Mouse (Mus musculus): Measurements from ENCODE around the gene Zmynd8. TPM values are rescaled to one million over a fixed set of nuclear protein-coding genes. Genes with fewer than 3 reads are reported as not detected.

Zmynd8 gene
- total RNA-seq, 2 experiments from 2014 or later: 33.7 to 53.0 TPM

DNA sequence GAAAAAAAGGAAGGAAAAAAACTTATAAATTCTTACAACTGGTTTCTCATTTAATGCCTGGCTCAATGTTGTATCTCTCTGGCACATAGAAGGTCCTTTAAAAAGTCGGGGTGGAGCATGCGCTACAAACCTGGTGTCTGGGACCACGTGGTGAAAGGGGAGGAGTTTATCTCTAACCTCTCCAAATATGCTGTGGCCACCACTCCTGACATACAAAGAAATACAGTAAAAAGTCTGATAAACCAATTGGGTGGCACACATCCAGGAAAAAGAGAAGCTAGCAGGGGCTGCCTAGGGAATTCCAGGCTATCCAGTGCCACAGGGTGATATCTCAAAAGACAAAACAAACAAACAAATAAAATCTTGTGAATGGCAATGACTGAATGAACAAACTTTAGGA lies 1.1 kb upstream of the Zmynd8 start:
- ATAC-seq (replicated peaks; ENCODE audit: poor library complexity, severe bottlenecking): no peak

DNA sequence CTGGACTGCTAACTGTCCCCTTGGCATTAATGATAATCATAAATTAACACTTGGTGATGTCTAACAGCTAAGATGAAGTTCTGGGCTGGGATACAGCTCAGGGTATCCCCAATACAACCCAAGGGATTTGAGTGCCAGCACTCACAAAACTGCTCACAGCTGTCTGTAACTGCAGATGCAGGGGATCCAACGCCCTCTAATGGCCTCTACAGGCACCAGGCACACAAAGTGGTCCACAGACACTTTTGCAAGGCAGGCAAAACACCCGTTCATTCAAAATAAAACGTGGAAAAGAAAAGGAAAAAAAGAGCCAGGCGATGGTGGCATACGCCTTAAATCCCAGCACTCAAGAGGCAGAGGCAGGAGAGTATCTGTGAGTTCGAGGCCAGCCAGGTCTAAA lies 658 bp upstream of the Zmynd8 start:
- no peak for ATAC-seq (replicated peaks; ENCODE audit: poor library complexity, severe bottlenecking)

GRCm38 (mm10) chr2:165896171-165896570 lies 2.6 kb downstream of the Zmynd8 start:
- no peak for ATAC-seq (replicated peaks; ENCODE audit: poor library complexity, severe bottlenecking)

DNA sequence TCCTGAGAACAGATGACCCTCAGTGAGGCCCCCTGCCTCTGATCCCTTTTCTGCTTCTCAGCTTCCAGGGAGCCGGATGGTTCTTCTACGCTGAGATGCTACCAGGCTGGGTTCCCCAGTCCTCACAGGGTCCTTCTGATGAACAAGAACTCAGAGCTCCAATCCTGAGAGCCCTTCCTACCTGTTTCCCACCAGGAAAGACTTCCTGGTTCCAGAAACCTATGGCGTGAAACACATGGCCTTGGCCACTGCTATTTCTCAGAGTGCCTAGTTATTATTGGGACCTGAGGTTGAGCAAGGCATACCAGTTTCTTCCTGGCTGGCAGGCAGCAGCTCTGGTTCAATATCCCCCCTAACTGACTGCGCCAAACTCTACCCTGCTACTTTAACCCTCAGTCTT lies 3.1 kb downstream of the Zmynd8 start:
- no peak for ATAC-seq (replicated peaks; ENCODE audit: poor library complexity, severe bottlenecking)

GRCm38 (mm10) chr2:165894533-165894932 lies 4.3 kb downstream of the Zmynd8 start:
- no peak for ATAC-seq (replicated peaks; ENCODE audit: poor library complexity, severe bottlenecking)

GRCm38 (mm10) chr2:165893232-165893631 lies 5.6 kb downstream of the Zmynd8 start:
- no peak for ATAC-seq (replicated peaks; ENCODE audit: poor library complexity, severe bottlenecking)

- peak; percentile 28; the same call in 1 of the 2 replicates for ATAC-seq (replicated peaks; ENCODE audit: poor library complexity, severe bottlenecking)
Measured at GRCm38 (mm10) chr2:165892626-165893025, 6.2 kb downstream of the Zmynd8 start.

- no peak for ATAC-seq (replicated peaks; ENCODE audit: poor library complexity, severe bottlenecking)
Measured at GRCm38 (mm10) chr2:165890401-165890800, 8.4 kb downstream of the Zmynd8 start.

DNA sequence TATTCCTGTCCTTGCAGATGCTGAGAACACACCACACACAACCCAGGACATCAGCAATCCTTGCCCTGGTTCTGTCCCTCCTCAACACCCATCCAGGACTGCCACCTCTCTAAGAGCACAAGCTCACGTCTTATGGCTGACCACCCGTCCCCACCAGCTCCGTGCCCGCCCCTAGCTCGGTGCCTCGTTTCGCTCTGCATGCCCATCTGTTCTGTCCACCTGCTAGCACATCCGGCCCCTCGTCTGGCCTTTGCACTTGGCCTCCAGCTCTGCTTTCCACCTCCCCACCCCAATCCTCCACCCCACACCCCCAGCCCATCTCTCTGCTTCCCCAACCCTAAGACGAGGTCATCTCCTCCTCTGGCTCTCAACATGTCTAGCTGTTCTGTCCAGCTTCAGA lies 8.9 kb downstream of the Zmynd8 start:
- ATAC-seq (replicated peaks; ENCODE audit: poor library complexity, severe bottlenecking): no peak

- ATAC-seq (replicated peaks; ENCODE audit: poor library complexity, severe bottlenecking): no peak
Measured at GRCm38 (mm10) chr2:165889266-165889665, 9.6 kb downstream of the Zmynd8 start.

GRCm38 (mm10) chr2:165888813-165889221 lies 10.0 kb downstream of the Zmynd8 start:
- peak; percentile 43 for ATAC-seq (replicated peaks; ENCODE audit: poor library complexity, severe bottlenecking)

DNA sequence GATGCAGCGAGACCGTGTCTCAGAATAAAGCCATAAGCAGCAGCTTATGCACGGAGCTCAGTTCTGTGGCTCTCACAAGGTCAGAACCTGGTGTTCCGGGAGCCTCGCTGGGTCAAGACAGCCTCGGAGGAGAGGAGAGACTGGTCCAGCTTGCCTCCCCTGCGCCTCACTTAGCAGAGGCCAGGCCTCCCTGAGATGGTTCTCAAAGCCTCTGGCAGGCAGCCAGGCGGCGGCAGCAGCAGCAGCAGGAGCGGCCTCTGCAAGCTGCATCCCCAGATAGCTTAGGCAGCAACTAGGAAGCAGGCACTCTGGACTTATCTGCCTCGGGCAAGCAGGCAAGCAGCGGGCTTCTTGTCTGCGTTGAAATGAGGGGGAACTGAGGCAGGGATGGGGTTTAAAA lies 10.4 kb downstream of the Zmynd8 start:
- peak; percentile 10; the same call in 1 of the 2 replicates for ATAC-seq (replicated peaks; ENCODE audit: poor library complexity, severe bottlenecking)

GRCm38 (mm10) chr2:165886857-165887628 lies 11.8 kb downstream of the Zmynd8 start:
- no peak for ATAC-seq (replicated peaks; ENCODE audit: poor library complexity, severe bottlenecking)

GRCm38 (mm10) chr2:165886482-165886856 lies 12.3 kb downstream of the Zmynd8 start:
- ATAC-seq (replicated peaks; ENCODE audit: poor library complexity, severe bottlenecking): no peak

- ATAC-seq (replicated peaks; ENCODE audit: poor library complexity, severe bottlenecking): no peak
Measured at GRCm38 (mm10) chr2:165885951-165886320, 12.9 kb downstream of the Zmynd8 start.

DNA sequence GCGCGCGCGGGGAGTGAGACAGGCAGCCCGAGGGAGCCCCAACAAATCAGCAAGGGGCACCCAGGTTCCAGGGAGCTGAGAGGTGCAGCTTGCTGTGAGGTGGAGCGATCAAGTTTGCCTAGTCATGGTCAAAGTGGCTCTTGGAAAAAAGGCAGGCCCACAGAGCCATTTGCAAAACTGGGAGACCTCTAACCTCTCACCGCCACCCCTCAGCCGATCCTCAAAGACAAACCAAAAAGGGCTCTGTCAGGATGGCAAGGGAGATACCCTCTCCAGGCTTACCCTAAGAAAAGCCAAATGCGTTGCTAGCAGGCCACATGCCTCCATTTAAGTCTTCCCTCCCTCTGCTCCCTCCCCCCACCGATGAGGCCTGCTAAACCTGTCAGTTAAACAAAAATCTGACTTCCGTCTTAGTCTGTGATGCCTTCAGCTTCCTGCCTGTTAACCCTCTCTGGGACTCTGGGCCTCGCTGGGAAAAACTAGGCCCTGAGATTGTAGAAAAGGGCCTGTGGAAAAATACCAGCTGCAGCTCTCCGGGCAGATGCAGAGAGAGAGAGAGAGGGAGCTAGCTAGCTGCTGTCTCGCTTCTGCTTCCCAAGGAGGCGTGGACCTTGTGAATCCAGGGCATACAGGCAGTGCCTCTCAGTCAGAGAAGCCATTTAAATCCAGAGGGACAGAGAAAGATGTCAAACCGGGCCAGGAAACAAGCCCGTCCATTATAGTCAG lies 13.4 kb downstream of the Zmynd8 start:
- ATAC-seq (replicated peaks; ENCODE audit: poor library complexity, severe bottlenecking): peak; percentile 12

- ATAC-seq (replicated peaks; ENCODE audit: poor library complexity, severe bottlenecking): peak; percentile 55
Measured at GRCm38 (mm10) chr2:165884577-165885224, 14.1 kb downstream of the Zmynd8 start.

DNA sequence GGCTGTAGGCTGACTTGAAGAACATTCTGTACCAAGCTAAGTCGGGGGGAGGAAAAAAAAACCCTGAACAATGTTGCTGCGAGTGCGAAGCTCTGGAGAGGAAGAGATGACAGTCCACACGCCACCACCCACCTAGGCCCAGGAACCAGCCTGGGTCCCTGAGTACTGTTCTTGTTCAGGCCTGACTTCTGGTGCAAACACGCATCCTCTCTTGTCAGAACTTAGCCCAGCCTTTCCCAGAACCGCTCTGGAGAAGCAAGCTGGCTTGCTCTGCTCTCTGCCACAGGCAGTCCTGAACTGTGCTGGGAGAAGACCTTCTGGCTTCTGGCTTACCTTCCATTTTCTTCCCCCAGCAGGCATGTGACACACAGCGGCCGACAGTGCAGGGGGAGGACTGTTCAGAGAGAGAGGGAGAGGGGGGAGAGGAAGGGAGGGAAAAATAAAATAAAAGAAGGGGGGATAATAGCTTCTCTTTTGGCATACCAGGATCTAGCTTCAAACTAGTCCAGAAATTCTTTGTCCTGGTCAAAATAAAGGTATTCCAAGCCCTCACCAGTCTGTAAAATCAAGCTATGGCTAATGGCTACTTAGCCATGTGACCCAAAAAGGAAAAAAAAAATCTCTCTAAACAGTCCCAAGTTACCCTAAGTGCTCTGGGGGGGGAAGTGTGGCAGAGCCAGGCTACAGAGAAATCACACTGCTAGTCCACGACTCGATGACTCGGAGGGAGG lies 14.8 kb downstream of the Zmynd8 start:
- ATAC-seq (replicated peaks; ENCODE audit: poor library complexity, severe bottlenecking): no peak

DNA sequence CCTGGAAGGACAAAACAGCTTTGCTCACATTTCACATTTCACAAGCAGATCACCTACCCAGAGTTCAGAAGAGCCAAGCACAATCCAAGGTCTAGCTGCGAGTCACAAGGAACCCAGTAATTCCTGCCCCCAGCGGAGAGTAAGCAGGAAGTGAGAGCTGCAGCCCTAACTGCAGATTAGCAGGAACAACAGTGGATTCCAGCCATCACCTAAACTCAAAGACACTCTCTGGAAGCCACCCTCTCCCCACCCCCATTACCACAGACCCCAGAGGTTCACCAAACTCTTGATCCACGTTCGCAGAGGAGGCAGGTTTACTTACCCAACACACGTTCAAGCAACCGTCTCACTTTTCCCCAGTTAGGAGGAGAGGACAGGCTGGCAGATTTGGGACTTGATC lies 15.8 kb downstream of the Zmynd8 start:
- ATAC-seq (replicated peaks; ENCODE audit: poor library complexity, severe bottlenecking): peak; percentile 36

- ATAC-seq (replicated peaks; ENCODE audit: poor library complexity, severe bottlenecking): peak; percentile 27
Measured at GRCm38 (mm10) chr2:165881585-165882431, 17.0 kb downstream of the Zmynd8 start.

Measured in granulocyte monocyte progenitor cell, adult 5-6 weeks (primary cell).